Mouse (Mus musculus) layer of hippocampus, adult 8-10 months (tissue): ENCODE results near the gene Fmo2. TPM values are rescaled to one million over a fixed set of nuclear protein-coding genes. Genes with fewer than 3 reads are reported as not detected.

Source experiments
- DNase-seq, 2 experiments: peaks; one replicate each; pipeline ENCODE4 v3.0.0; 2022; ENCODE audit warnings: low spot score in 2 of 2
- total RNA-seq, 4 experiments: library from RNA; stranded (reverse); gene quantifications; 2 replicates each; pipeline ENCODE4 v1.2.4; 2022

Gene Fmo2
- total RNA-seq = 1 to 10 TPM; 3.6 to 9.4 (median 6.0) TPM

DNA sequence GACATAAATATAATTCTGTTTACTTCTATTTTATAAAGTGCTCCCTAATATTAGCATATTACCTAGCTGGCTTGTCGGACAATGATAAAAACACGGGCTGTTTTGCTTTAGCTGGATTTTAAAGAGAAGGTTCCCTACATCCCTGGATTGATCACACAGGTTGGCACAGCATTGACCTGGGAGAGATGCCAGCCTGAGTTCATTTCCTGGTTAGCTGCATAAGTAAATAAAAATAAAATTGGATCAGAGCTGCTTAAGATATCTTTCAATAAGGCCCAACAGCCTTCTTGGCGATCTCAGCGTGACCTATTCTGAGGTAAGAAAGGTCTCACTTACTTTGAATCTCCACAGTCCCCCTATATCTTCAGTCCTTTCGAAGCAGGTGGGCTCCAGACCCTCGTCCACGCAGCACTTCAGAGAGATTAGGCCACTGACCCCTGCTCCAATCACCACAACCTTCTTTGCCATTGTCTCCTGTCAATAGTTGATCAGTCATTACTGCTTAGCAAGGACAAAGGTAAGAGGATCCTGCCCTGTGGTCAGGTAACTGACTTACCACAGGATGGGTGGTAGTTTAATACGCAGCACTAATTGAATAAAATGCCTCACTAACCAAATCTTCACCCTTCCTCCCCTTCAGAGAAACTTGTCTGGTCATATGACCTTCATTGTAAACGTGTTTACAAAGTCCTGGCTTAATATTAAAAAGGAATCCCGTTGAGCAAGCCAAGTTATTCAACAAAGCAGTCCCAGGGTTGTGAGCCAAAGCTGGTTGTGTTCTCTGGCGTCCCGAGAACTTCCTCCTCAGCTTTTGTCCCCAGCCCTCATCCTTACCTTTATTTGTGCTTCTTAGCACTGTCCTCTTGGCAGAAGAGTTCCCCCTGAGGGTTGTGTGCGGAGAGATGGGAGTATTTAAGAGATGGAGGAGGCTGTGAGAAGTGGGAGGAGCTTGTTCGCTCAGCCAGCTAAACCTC, at the start of gene Fmo2:
TSS of gene Fmo2 (minus strand) at position 889 of the 974 bp plus-strand sequence.
- no peak for DNase-seq

GRCm38 (mm10) chr1:162947934-162948333, 49.4 kb upstream of the Fmo2 start:
- no peak for DNase-seq

DNA sequence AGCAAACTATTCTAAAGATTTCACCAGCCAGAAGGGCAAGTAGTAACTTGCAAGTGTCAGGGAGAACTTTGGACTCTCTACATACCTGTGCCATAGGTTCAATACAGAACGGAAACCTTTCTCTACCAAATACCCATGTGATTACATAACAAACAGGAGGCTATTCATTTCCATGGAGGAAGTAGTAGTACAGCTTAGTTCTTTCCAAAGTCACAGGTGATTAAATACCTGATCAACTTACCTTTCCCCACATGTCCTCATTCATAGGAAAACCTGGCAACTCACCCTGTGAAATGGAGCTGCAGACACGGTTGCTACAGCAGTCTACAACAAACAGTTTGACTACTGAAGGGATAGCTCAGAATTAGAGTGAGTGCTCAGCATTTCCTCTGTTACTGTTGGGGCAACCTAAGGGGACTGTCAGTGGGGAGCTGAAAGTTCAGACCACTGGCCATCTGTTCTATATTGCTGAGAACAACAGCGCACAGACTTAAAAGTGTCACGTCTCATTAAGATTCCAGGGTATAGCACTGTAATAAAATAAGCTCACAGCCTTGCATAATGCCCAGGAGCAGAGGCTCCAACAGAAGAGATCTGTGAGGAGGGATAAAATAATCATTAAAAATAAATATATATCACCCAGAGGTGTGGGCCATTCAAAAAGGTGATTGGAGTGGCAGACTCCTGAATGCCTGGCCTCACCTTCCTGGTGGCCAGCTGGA, 48.5 kb upstream of the Fmo2 start:
- no peak for DNase-seq

DNA sequence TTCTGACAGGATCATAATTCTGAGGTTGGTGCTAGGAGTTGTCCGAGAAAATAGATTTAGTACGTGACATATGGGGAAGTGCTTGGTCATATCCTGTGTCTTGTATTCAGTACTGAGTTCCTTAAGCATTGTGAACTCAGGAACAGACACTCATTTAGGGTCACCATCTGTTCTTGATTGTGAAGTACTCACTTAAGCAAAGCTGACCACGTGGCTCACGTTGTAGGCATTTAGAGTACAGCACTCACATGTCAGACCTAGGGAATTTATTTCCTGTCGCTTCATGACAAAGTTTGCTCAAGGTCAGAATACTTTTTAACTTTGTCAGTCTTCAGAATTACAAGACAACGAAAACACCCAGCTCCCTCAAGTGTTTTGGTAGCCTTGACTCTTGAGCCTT, 45.2 kb upstream of the Fmo2 start:
- no peak for DNase-seq

GRCm38 (mm10) chr1:162938696-162939351, 40.3 kb upstream of the Fmo2 start:
- no peak for DNase-seq

DNA sequence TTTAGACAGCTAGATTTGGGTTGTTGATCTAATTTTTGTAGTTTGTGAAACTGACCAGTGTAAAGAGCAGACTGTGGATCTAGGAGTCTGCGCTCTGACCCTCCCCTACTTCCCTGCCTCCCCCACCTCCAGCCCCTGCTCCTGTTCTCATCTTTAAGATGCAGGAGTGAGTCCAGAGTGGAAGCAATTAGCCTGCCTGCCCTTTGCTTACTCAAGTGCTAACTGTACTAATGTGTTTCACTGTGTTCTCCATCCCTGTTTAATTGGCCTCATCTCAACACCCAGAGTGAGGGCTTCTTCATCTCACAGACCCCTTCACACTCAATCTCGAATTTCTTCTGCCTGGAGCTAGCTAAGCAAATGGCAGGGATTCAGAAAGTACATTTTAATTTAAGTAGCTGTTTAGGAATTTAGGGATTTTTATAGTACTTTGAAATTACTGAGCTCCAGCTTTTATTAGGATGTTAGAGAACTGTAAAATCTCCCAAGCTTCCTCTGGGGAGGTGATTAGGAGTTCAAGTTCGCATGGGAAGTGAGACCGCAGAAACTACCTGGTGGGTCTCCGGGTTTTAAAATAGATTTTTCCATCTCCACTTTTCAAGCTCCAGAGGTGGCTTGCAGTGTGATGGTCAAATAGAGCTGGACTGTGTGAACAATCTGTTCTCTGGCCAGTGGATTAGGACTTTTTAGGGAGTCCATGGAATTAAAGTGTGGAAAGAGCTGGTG, 39.6 kb upstream of the Fmo2 start:
- DNase-seq = no peak

- no peak for DNase-seq
These were observed 38.9 kb upstream of the Fmo2 start, which contains the start of gene Fmo6 for GRCm38 (mm10) chr1:162937415-162937814. Fmo6 (minus strand) TSS chr1:162937515.

DNA sequence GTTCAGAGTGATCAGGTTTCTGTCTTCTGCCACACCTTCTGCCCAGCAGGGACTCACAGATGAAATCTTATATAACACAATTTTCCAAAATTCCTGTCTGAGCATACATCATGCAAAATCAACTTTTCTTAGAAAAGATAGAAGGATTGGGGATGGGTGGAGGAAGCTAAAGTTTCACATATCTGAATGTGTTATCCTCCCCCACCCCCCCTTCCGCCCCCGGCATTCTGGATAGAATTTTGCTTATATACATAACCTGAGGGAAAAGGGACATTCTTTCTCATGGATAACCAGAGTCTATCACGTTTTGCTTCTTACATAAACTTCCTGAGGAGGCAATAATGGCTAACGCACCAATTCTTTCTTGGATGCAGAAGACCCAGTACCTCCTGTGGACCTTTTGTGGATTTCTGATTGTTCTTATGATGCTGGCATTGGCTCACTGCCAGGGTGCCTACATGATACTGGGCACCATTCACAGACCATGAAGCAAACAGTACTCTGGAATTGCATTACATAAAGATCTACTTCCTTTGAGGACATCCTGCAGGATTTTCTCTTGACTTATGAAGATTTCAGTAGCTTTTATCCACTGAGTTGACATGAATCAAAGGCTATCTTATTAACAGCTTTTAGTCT, 36.0 kb upstream of the Fmo2 start:
- DNase-seq = no peak

DNA sequence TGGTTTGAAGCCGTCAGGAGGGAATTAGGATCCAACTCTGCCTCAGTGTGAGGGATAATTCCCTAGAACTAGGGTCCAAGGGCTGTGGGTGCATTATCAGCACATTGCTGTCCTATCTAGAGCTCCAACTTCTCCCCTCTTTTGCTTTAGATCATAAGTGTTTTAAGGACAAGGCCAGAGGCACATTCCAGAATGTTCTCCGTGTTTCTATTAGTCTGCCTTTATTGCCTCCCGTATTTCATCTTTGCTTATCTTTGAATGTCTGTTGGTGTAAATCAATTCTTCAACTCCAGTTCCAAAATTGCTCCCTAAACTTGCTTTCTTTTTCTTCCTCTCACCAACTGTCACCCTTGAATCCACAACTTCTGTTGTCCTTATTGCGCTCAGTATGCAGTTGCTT, 33.9 kb upstream of the Fmo2 start:
- DNase-seq = no peak

DNA sequence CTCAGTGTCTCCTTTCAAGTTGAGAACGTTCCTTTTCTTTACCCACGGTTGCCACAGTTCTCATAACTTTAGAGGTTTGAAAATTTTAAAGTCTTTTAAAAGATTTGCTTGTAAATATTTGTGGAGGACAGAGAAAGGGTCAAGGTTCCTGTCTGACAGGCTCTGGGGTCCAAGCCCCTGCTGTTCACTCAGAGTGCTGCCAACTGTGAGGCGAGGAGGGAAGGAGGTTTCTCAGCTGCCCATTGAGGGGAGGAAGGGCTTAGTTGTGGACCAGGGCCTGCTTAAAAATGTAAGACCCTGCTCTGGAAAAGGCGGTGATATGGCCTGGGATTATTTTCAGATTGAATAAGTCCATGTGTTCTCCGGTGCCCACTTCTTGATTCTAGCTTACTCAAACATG, 33.4 kb upstream of the Fmo2 start:
- DNase-seq = no peak

DNA sequence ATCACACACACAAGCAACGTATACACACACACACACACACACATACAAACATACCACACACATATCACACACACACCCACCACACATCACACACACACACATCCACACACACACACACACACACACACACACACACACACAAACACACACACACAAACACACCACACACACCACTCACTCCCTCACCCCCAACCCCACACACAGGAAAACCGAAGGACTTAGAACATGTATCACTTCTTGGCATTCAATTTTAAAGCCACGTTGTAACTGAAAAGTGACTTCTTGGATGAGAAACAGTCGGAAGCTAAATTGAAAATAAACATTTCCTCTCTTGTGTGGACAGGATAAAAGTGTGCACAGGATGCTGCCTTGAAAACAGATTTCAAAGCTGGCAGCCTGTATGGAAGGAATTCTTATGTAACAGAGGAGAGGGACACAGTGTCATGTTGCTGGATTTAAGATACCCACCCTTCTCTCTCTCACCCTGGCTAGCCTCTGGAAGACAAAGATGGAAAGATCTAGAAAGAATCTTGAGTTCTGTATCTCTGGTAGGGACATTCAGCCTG, 32.9 kb upstream of the Fmo2 start:
- no peak for DNase-seq

DNA sequence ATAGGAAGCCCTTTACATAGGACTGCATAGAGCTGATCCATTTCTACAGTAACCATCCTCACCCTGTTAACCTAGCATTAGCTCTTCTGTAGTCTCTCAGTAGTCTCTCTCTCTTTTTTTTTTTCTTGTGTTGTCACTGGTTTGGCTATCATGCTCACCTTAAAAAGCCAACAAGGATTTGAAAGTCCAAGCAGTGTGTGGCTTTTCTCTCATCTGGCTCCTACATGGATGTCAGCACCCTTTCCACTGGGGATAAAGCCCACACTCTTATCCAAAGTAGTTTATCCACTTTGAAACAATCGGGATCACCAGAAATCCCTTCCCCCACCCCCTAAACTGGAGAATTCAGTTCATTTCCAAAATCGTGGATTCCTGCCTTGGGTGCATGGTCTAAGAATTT, 32.1 kb upstream of the Fmo2 start:
- DNase-seq = no peak

- no peak for DNase-seq
These were observed 30.6 kb upstream of the Fmo2 start for GRCm38 (mm10) chr1:162929146-162929545.

GRCm38 (mm10) chr1:162925121-162925520, 26.6 kb upstream of the Fmo2 start:
- no peak for DNase-seq

- DNase-seq = no peak
These were observed 18.1 kb upstream of the Fmo2 start for GRCm38 (mm10) chr1:162916661-162917060.

DNA sequence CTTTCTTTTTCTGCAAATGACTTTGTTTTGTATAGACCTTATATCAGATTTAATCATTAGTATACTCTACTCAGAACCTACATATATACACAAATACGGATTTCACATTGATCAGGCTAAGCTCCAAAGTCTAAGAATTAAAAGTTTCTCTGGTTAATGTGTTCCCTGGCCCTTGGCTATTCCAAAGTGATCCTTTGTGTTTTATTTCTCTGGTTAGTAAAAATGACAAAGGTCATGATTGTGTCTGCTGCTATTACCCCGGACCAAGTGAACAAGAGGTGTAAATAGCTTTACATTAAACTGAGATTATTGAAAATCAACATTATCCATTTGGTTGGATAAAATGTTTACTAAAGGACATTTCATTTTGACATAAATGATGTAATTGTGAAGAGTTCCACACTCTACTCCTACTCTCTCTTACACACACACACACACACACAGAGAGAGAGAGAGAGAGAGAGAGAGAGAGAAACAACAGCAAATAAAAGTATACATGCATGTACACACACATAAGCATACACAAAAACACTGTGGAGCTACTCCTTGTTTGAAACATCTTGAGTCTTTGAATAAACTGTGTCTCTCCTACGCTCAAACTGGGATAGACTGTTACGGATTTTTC, 16.5 kb upstream of the Fmo2 start:
- DNase-seq = no peak

GRCm38 (mm10) chr1:162912085-162912484, 13.6 kb upstream of the Fmo2 start:
- no peak for DNase-seq

GRCm38 (mm10) chr1:162901879-162902278, 3.4 kb upstream of the Fmo2 start:
- DNase-seq = no peak

GRCm38 (mm10) chr1:162895900-162896299, 2.6 kb downstream of the Fmo2 start:
- DNase-seq = peak in 1 of 2 experiments; percentile 60

GRCm38 (mm10) chr1:162893014-162893413, 5.5 kb downstream of the Fmo2 start:
- no peak for DNase-seq
